Mouse (Mus musculus) MEL (cell line): ENCODE measurements around the gene Fam173b. TPM values are rescaled to one million over a fixed set of nuclear protein-coding genes. Genes with fewer than 3 reads are reported as not detected.

Source experiments
- DNase-seq: peaks from one replicate; pipeline ENCODE4 v3.0.0; 2011; ENCODE audit warnings: low read depth, low spot score
- H3K27ac ChIP-seq: 2 replicates; pipeline ENCODE4 v1.5.1; 2012; ENCODE audit warnings: low read depth, mild to moderate bottlenecking, control low read depth, low read length, moderate library complexity; ENCODE audit not compliant: control insufficient read depth
- H3K27me3 ChIP-seq, 2 experiments: fragments of 150-350 bp in 1 of 2; sonication (generic) in 1 of 2; 2 replicates each; pipeline ENCODE4 v1.6.1; 2012; ENCODE audit warnings: low read length in 2 of 2, mild to moderate bottlenecking in 2 of 2, improper control_type of control experiment in 1 of 2, moderate library complexity in 1 of 2; ENCODE audit not compliant: insufficient read depth in 2 of 2, control insufficient read depth in 1 of 2
- H3K36me3 ChIP-seq, 2 experiments: 2 replicates each; pipeline ENCODE4 v1.6.1; 2012 to 2014; ENCODE audit warnings: low read length in 2 of 2, improper control_type of control experiment in 1 of 2, inconsistent platforms in 1 of 2, mild to moderate bottlenecking in 1 of 2; ENCODE audit not compliant: insufficient read depth in 2 of 2, control insufficient read depth in 1 of 2
- H3K4me1 ChIP-seq, 2 experiments: fragments of 150-350 bp in 1 of 2; sonication (generic) in 1 of 2; 2 replicates each; pipeline ENCODE4 v1.6.1; 2012; ENCODE audit warnings: low read length in 2 of 2, improper control_type of control experiment in 1 of 2, mild to moderate bottlenecking in 1 of 2; ENCODE audit not compliant: insufficient read depth in 2 of 2, control insufficient read depth in 1 of 2
- H3K4me3 ChIP-seq, 2 experiments: fragments of 150-350 bp in 1 of 2; sonication (generic) in 1 of 2; 2 replicates each; pipeline ENCODE4 v1.5.1; 2012; ENCODE audit warnings: low read depth in 2 of 2, low read length in 2 of 2, mild to moderate bottlenecking in 2 of 2, moderate library complexity in 2 of 2, control low read depth in 1 of 2, improper control_type of control experiment in 1 of 2; ENCODE audit not compliant: control insufficient read depth in 1 of 2, insufficient read depth in 1 of 2
- H3K79me2 ChIP-seq: 2 replicates; pipeline ENCODE4 v1.6.1; 2012; ENCODE audit warnings: mild to moderate bottlenecking, low read length, moderate library complexity; ENCODE audit not compliant: control insufficient read depth, poor library complexity, insufficient read depth
- H3K9ac ChIP-seq: 2 replicates; pipeline ENCODE4 v1.6.1; 2012; ENCODE audit warnings: low read depth, mild to moderate bottlenecking, control low read depth, low read length, moderate library complexity; ENCODE audit not compliant: control insufficient read depth, poor library complexity, severe bottlenecking
- H3K9me3 ChIP-seq: fragments of 150-350 bp; sonication (generic); replicated peaks from 2 replicates; pipeline ENCODE4 v1.6.1; 2012; ENCODE audit warnings: mild to moderate bottlenecking, low read length, improper control_type of control experiment, moderate library complexity; ENCODE audit not compliant: insufficient read depth
- BHLHE40 ChIP-seq: IDR thresholded peaks from 2 replicates; pipeline ENCODE4 v1.6.1; 2012; ENCODE audit warnings: low read depth, mild to moderate bottlenecking, inconsistent platforms, low read length, improper control_type of control experiment, borderline replicate concordance
- CHD1 ChIP-seq: IDR thresholded peaks from 2 replicates; pipeline ENCODE4 v1.6.1; 2012; ENCODE audit warnings: low read depth, mild to moderate bottlenecking, inconsistent platforms, low read length, improper control_type of control experiment
- CHD2 ChIP-seq: IDR thresholded peaks from 2 replicates; pipeline ENCODE4 v1.6.1; 2011; ENCODE audit warnings: low read length, improper control_type of control experiment
- CTCF ChIP-seq, 3 experiments: IDR thresholded peaks in 2 of 3; conservative IDR thresholded peaks in 1 of 3; 2 replicates each; pipeline ENCODE4 v1.5.1; 2011 to 2012; ENCODE audit warnings: low read length in 3 of 3, low read depth in 2 of 3, mild to moderate bottlenecking in 2 of 3, improper control_type of control experiment in 1 of 3, inconsistent platforms in 1 of 3, mixed read lengths in 1 of 3, moderate library complexity in 1 of 3; ENCODE audit not compliant: control insufficient read depth in 1 of 3, insufficient read depth in 1 of 3, poor library complexity in 1 of 3, severe bottlenecking in 1 of 3
- E2F4 ChIP-seq: IDR thresholded peaks from 2 replicates; pipeline ENCODE4 v1.6.1; 2011; ENCODE audit warnings: low read depth, low read length, improper control_type of control experiment, borderline replicate concordance
- ELF1 ChIP-seq: IDR thresholded peaks from 2 replicates; pipeline ENCODE4 v1.6.1; 2014; ENCODE audit warnings: low read depth, mild to moderate bottlenecking, inconsistent platforms, low read length, improper control_type of control experiment, moderate library complexity
- EP300 ChIP-seq, 2 experiments: IDR thresholded peaks; 2 replicates each; pipeline ENCODE4 v1.6.1; 2011; ENCODE audit warnings: improper control_type of control experiment in 2 of 2, low read length in 2 of 2, low read depth in 1 of 2, mild to moderate bottlenecking in 1 of 2
- ETS1 ChIP-seq: IDR thresholded peaks from 2 replicates; pipeline ENCODE4 v1.6.1; 2012; ENCODE audit warnings: low read depth, mild to moderate bottlenecking, inconsistent platforms, low read length, improper control_type of control experiment, moderate library complexity
- GABPA ChIP-seq: IDR thresholded peaks from 2 replicates; pipeline ENCODE4 v1.6.1; 2012; ENCODE audit warnings: low read depth, mild to moderate bottlenecking, inconsistent platforms, low read length, improper control_type of control experiment, moderate library complexity
- GATA1 ChIP-seq: IDR thresholded peaks from 2 replicates; pipeline ENCODE4 v1.6.1; 2011; ENCODE audit warnings: low read depth, low read length, improper control_type of control experiment
- HCFC1 ChIP-seq: IDR thresholded peaks from 2 replicates; pipeline ENCODE4 v1.6.1; 2012; ENCODE audit warnings: low read depth, mild to moderate bottlenecking, inconsistent platforms, low read length, improper control_type of control experiment, moderate library complexity
- JUND ChIP-seq: IDR thresholded peaks from 2 replicates; pipeline ENCODE4 v1.6.1; 2011; ENCODE audit warnings: low read depth, mild to moderate bottlenecking, improper control_type of control experiment, low read length
- KAT2A ChIP-seq: conservative IDR thresholded peaks from 2 replicates; pipeline ENCODE4 v1.6.1; 2012; ENCODE audit warnings: low read depth, low read length, improper control_type of control experiment, inconsistent platforms
- MAX ChIP-seq: IDR thresholded peaks from 2 replicates; pipeline ENCODE4 v1.6.1; 2011; ENCODE audit warnings: low read length, improper control_type of control experiment
- MAZ ChIP-seq: IDR thresholded peaks from 2 replicates; pipeline ENCODE4 v1.6.1; 2012; ENCODE audit warnings: low read depth, mild to moderate bottlenecking, inconsistent platforms, low read length, improper control_type of control experiment
- MXI1 ChIP-seq: IDR thresholded peaks from 2 replicates; pipeline ENCODE4 v1.6.1; 2011; ENCODE audit warnings: mild to moderate bottlenecking, low read depth, low read length, improper control_type of control experiment
- MYC ChIP-seq: IDR thresholded peaks from 2 replicates; pipeline ENCODE4 v1.6.1; 2011; ENCODE audit warnings: low read depth, mild to moderate bottlenecking, low read length, improper control_type of control experiment, moderate library complexity
- NELFE ChIP-seq: IDR thresholded peaks from 2 replicates; pipeline ENCODE4 v1.6.1; 2011; ENCODE audit warnings: low read depth, low read length, improper control_type of control experiment
- NRF1 ChIP-seq: IDR thresholded peaks from 2 replicates; pipeline ENCODE4 v1.6.1; 2014; ENCODE audit warnings: low read depth, mild to moderate bottlenecking, inconsistent platforms, low read length, improper control_type of control experiment, moderate library complexity; ENCODE audit not compliant: poor library complexity, insufficient read depth, severe bottlenecking
- POLR2A ChIP-seq, 2 experiments: IDR thresholded peaks; 2 replicates each; pipeline ENCODE4 v1.6.1; 2011 to 2012; ENCODE audit warnings: low read length in 2 of 2, mild to moderate bottlenecking in 2 of 2, control low read depth in 1 of 2, improper control_type of control experiment in 1 of 2, low read depth in 1 of 2, moderate library complexity in 1 of 2; ENCODE audit not compliant: control insufficient read depth in 1 of 2, insufficient read depth in 1 of 2, poor library complexity in 1 of 2
- POLR2AphosphoS2 ChIP-seq: IDR thresholded peaks from 2 replicates; pipeline ENCODE4 v1.6.1; 2011; ENCODE audit warnings: low read length, improper control_type of control experiment
- RAD21 ChIP-seq: IDR thresholded peaks from 2 replicates; pipeline ENCODE4 v1.6.1; 2011; ENCODE audit warnings: mild to moderate bottlenecking, low read depth, low read length, improper control_type of control experiment
- RCOR1 ChIP-seq: IDR thresholded peaks from 2 replicates; pipeline ENCODE4 v1.6.1; 2012; ENCODE audit warnings: low read depth, mild to moderate bottlenecking, inconsistent platforms, low read length, improper control_type of control experiment
- SIN3A ChIP-seq: IDR thresholded peaks from 2 replicates; pipeline ENCODE4 v1.6.1; 2012; ENCODE audit warnings: low read length, improper control_type of control experiment, inconsistent platforms
- SMC3 ChIP-seq: IDR thresholded peaks from 2 replicates; pipeline ENCODE4 v1.6.1; 2011; ENCODE audit warnings: low read depth, low read length, improper control_type of control experiment
- TAL1 ChIP-seq: IDR thresholded peaks from 2 replicates; pipeline ENCODE4 v1.6.1; 2012; ENCODE audit warnings: mild to moderate bottlenecking, inconsistent platforms, low read length, moderate library complexity, mixed read lengths
- TCF12 ChIP-seq: IDR thresholded peaks from 2 replicates; pipeline ENCODE4 v1.6.1; 2014; ENCODE audit warnings: low read depth, mild to moderate bottlenecking, inconsistent platforms, low read length, improper control_type of control experiment, moderate library complexity
- UBTF ChIP-seq: IDR thresholded peaks from 2 replicates; pipeline ENCODE4 v1.6.1; 2012; ENCODE audit warnings: low read depth, mild to moderate bottlenecking, inconsistent platforms, low read length, improper control_type of control experiment, moderate library complexity, borderline replicate concordance; ENCODE audit not compliant: insufficient read depth
- USF1 ChIP-seq: IDR thresholded peaks from 2 replicates; pipeline ENCODE4 v1.6.1; 2014; ENCODE audit warnings: low read depth, mild to moderate bottlenecking, inconsistent platforms, low read length, improper control_type of control experiment, moderate library complexity
- ZC3H11A ChIP-seq: IDR thresholded peaks from 2 replicates; pipeline ENCODE4 v1.6.1; 2012; ENCODE audit warnings: low read depth, mild to moderate bottlenecking, inconsistent platforms, low read length, improper control_type of control experiment
- ZKSCAN1 ChIP-seq: IDR thresholded peaks from 2 replicates; pipeline ENCODE4 v1.6.1; 2012; ENCODE audit warnings: low read depth, mild to moderate bottlenecking, inconsistent platforms, low read length, improper control_type of control experiment, moderate library complexity
- ZNF384 ChIP-seq: IDR thresholded peaks from 2 replicates; pipeline ENCODE4 v1.6.1; 2012; ENCODE audit warnings: low read depth, mild to moderate bottlenecking, inconsistent platforms, low read length, improper control_type of control experiment
- polyA plus RNA-seq, 2 experiments: library from polyadenylated mRNA; stranded (reverse) in 1 of 2; unstranded in 1 of 2; fragments of >175 nt in 1 of 2; fragments of >200 nt in 1 of 2; gene quantifications; 2 replicates each; pipeline versions ENCODE4 v1.2.1 to v1.2.4; 2012; ENCODE audit warnings: low replicate concordance in 2 of 2, low read depth in 1 of 2; ENCODE audit not compliant: insufficient read length in 2 of 2, insufficient read depth in 1 of 2, missing spikeins in 1 of 2
- total RNA-seq: library from RNA; depleted of rRNA; stranded (reverse); fragments of 300-350 nt; gene quantifications from 2 replicates; pipeline ENCODE4 v1.2.3, GENCODE M21; 2012

Fam173b gene
- total and polyA plus RNA-seq, 3 experiments: 21.0 to 29.2 TPM; not detected in 1

DNA sequence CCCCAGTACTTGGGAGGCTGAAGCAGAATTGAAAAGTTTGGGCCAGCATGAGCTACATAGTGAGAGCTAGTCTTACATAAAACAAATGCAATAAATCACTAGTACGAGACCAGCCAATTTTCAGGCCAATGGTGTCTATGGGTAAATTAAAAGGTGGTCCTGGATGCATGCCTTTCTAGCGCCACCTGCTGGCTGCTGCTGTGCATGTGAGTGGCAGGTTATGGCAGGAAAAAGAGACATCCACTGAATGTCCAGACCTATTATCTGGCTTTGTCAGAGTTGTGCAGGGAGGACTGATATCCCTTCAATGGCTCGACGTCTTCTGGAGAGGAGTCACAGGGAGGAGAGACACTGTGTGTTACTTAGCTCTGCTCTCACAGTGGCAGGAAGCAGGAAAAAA, 15.1 kb upstream of the Fam173b start:
- Histone ChIP-seq H3K36me3 (peaks cover 8 to 14% of the 10 kb centered on the region in 2 experiments), H3K9ac (peak overlapping the region; percentile 45), H3K27me3 (no peaks in the 10 kb centered on the region), H3K27ac (peak overlapping the region; percentile 30), H3K9me3 (no peaks in the 10 kb centered on the region), H3K79me2 (no peaks in the 10 kb centered on the region), H3K4me3 (peak overlapping the region; percentile 22 to 28; a peak in 3 of 4 replicates), H3K4me1 (peaks cover 2 to 20% of the 10 kb centered on the region in 2 experiments)
- peak; percentile 100 for TF ChIP-seq ZC3H11A
- no peak for TF ChIP-seq NELFE
- peak; percentile 67 for TF ChIP-seq ZNF384
- TF ChIP-seq POLR2A (IDR thresholded peaks at IDR 0.05; ENCODE audit: control insufficient read depth in 1 of 2, insufficient read depth in 1 of 2, low read depth in 1 of 2, low read length in 2 of 2, poor library complexity in 1 of 2): no peak
- TF ChIP-seq RAD21: peak; percentile 100
- TF ChIP-seq TCF12: peak; percentile 59; the same call in 1 of the 2 replicates
- TF ChIP-seq CHD1: 0 out of 2 replicates have a peak, but pooled peaks have one; percentile 4
- TF ChIP-seq MYC: peak; percentile 89
- TF ChIP-seq RCOR1: no peak
- TF ChIP-seq CTCF (IDR thresholded peaks at IDR 0.05 in 2 of 3, conservative IDR thresholded peaks at IDR 0.05 in 1 of 3; ENCODE audit: control insufficient read depth in 1 of 3, insufficient read depth in 1 of 3, low read depth in 2 of 3, low read length in 3 of 3, poor library complexity in 1 of 3, severe bottlenecking in 1 of 3): peak in 2 of 3 experiments; percentile 99 to 100
- TF ChIP-seq SIN3A: peak; percentile 88
- no peak for TF ChIP-seq ZKSCAN1
- TF ChIP-seq KAT2A: no peak
- 0 out of 2 replicates have a peak, but pooled peaks have one; percentile 25 for TF ChIP-seq ELF1
- peak in 1 of 2 experiments; percentile 60; a peak in 2 of 4 replicates for TF ChIP-seq EP300 (IDR thresholded peaks at IDR 0.05; ENCODE audit: low read depth in 1 of 2, low read length in 2 of 2)
- TF ChIP-seq MAZ: peak; percentile 32; the same call in 1 of the 2 replicates
- TF ChIP-seq POLR2AphosphoS2: no peak
- TF ChIP-seq JUND: no peak; the same call in 1 of the 2 replicates
- TF ChIP-seq MAX: peak; percentile 82
- no peak for TF ChIP-seq GABPA
- peak; percentile 82 for TF ChIP-seq MXI1
- TF ChIP-seq HCFC1: 0 out of 2 replicates have a peak, but pooled peaks have one; percentile 37
- peak; percentile 58 for TF ChIP-seq TAL1
- no peak for TF ChIP-seq UBTF
- no peak for TF ChIP-seq CHD2
- TF ChIP-seq GATA1: peak; percentile 60
- no peak for TF ChIP-seq NRF1
- TF ChIP-seq USF1: no peak
- TF ChIP-seq BHLHE40: peak; percentile 65; the same call in 1 of the 2 replicates
- 0 out of 2 replicates have a peak, but pooled peaks have one; percentile 33 for TF ChIP-seq ETS1
- peak; percentile 100 for TF ChIP-seq SMC3
- no peak for TF ChIP-seq E2F4
- peak; percentile 95 for DNase-seq
